Mouse (Mus musculus): ENCODE data around the gene Shoc2.

The Shoc2 gene

DNA sequence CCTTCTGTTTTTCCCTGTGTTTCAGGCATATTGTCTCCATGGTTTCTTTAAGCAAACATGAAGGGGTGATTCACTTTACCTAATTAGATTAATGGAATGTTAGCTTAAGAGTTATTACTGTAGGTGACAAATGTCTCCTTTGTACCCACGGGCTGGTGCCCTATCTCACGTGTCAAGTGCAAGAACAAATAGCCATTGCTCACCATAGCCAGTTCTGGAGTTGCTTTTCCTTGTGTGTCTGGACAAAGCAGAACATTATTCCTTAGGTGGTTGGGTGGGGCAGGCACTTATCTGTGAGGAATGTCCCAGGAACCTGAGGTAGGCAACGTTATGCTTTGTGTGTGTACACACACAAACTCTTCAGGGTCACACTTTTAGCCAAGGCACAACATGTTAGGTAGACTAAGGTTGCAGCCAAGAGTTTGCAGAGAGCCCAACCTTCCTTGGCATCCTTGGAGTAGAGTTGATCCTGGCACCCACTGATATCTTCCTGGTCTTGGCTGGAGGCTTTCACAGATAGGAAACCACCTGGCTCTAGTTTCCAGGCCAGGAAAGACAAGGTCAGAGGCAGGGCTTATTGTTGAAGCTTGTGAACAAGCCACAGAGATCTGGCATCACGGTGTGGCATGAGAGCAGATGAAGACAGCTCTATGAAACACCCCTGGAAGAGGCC, 96.4 kb downstream of the Shoc2 start:
- DNase-seq, result no peak

DNA sequence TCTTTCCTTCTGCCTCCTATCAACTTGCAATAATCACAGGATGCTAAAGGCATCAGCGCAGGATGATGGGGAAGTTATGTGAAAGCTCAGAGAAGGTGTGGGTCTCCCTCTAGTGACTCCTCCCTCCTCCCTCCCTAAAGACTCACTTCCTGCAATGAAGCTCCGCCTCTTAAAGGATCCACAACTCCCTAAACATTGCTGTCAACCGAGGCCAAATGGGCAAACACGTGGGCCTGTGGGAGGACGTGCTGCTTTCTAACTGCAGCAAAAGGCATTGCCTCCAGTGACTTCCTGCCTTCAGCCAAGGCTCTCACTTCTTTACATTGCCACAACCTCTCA, 96.9 kb downstream of the Shoc2 start:
- DNase-seq, result no peak

DNA sequence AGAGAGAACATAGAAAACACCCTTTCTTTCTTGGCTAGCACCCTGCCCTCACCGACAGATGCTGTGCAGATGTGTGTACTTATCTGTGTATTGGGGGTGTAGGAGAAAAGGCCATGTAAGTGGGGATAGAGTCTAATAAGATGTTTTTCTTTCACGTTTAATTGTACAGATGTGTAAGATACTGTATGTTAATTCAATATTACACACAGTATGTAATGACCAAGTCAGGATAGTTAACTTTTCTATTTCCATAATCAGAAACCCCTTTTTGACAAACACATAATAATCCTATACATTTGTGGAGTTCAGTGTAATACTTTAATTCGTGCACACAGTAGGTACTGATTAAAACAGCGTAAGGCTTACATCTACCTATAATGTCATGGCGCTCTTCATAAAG, 99.7 kb downstream of the Shoc2 start, which contains the start of gene Adra2a:
TSS of gene Adra2a (plus strand) at position 301 of the 400 bp plus-strand sequence.
- no peak for DNase-seq

DNA sequence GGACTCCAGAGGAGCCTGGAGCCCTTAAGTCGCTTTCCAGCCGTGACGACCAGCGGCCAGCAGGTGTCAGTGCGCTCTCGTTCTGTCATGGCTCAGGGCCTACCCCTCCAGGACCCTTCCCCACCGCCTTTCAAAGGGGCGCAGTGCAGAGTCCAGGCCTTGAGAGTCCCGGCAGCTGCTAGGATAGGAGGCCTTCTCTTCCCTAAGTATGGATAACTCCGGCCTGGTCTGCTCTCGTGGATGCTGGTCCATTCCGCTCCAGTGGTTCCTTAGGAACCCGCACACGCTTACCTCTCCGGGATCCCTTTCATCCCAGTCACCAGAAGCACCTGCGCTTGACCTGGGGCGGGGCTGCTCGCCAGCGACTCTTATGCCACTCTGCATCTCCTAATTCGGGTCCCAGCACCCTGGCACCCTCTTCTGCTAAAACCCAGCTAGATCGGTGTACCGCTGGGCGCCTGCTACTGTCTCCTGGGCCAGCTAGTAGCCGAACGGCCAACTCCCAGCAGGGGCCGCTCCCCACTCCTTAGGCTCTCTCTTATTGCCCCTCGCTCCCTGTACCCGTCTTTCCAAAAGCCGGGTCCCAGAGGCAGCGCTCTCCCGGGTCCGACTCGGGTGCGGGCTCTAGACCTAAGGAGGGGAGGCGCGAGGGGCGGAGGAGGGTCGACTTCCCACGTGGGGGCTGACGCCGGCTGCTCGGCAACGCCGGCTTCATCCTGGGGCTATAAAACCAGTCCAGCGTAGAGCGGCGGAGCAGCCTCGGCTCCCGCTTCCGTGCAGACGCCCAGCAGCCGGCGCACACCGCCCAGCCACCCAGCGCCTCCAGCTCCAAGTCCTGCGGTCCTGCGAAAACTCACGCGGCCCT, 100.6 kb downstream of the Shoc2 start:
- DNase-seq, result peak; percentile 12 to 40

DNA sequence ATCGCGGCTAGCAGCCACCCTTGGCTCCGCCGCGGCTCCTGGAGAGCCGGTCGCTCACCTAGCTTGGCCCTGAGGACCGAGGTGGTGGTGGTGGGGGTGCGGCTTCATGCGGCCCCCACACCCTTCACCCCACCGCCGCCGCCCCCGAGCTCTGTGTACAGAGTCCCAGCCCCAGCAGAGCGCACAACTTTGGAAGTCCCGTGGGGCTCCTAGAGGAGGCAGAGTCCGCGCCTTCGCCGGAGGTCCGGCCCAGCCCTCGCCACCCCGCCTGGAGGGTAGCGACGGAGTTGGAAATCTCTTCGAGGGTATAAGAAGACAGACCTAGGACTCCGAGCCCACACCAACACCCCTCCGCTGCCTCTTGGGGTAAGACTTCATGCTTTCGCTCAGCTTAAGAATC, 101.3 kb downstream of the Shoc2 start:
- DNase-seq, result peak in 1 of 2 experiments; percentile 9

DNA sequence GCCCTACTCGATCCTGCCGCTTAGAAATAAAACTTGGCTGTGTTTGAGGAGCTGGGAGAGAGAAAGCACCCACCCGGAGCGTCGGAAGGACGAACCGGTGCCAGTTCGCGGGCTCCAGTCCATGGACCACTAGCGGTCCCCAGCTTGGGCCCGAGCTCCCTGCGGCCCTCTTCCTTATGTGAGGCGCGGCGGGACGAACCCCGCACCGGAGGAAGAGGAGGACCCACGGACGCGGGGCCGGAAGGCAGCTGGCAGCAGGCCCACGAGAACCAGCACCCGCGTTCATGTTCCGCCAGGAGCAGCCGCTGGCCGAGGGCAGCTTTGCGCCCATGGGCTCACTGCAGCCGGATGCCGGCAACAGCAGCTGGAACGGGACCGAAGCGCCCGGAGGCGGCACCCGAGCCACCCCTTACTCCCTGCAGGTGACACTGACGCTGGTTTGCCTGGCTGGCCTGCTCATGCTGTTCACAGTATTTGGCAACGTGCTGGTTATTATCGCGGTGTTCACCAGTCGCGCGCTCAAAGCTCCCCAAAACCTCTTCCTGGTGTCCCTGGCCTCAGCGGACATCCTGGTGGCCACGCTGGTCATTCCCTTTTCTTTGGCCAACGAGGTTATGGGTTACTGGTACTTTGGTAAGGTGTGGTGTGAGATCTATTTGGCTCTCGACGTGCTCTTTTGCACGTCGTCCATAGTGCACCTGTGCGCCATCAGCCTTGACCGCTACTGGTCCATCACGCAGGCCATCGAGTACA, 102.0 kb downstream of the Shoc2 start:
- DNase-seq, result peak in 1 of 2 experiments; percentile 10

DNA sequence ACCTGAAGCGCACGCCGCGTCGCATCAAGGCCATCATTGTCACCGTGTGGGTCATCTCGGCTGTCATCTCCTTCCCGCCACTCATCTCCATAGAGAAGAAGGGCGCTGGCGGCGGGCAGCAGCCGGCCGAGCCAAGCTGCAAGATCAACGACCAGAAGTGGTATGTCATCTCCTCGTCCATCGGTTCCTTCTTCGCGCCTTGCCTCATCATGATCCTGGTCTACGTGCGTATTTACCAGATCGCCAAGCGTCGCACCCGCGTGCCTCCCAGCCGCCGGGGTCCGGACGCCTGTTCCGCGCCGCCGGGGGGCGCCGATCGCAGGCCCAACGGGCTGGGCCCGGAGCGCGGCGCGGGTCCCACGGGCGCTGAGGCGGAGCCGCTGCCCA, 102.6 kb downstream of the Shoc2 start:
- DNase-seq, result no peak

DNA sequence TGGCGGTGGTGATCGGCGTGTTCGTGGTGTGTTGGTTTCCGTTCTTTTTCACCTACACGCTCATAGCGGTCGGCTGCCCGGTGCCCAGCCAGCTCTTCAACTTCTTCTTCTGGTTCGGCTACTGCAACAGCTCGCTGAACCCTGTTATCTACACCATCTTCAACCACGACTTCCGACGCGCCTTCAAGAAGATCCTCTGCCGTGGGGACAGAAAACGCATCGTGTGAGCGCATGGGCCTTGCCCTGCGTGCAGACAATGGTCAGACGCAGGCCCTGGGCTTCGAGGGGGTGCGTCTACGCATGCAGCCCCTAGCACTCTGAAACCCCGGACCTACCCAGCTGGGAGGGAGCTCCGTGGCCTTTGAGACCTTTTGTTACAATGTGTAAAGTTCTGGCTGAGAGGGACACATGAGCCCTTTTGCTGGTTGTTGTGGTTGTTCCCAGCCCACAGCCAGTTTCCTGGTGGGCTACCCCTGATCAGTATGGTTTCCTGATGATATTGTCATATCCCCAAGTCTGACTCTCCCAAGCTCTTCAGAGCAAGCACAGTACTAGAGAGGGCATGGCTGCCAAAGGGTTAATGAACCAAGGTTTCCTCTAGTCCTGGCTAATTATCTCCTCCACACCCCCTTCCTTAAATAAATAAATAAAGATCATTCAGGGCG, 103.4 kb downstream of the Shoc2 start:
- peak in 1 of 2 experiments; percentile 11 for DNase-seq

DNA sequence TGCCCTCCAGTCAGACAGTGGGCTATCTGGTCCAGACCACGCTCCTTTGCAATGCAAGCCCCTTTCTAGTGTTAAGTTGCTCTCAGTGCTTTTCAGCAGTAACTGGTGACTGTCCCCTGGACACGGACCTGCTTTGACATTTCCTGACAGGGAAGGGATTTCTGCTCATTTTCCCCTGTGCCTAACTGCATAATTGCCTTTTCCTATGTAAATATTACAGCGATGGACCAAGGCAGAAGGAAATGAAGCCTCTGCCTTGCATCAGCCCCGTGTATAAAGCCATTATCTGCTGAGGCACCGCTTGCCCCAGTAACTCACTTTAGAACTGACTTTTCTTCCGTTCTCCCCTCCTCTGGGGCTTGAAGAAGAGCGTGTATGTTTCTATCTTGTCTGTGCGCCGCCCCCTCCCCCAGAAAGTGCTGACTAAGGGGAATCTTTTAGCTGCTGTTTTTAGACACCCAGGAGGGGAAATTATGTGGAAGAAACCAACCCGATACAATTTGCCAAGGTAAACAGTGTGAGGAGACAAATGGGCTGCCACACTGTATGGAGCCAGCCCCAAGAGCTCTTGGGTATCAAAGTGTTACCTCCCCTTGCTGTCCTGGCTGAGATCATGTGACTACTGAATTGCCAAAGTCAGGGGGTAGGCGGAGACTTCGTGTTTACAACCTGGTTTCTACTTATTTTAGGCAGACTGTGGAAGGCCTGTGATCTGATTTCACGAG, 104.2 kb downstream of the Shoc2 start:
- DNase-seq, result no peak

DNA sequence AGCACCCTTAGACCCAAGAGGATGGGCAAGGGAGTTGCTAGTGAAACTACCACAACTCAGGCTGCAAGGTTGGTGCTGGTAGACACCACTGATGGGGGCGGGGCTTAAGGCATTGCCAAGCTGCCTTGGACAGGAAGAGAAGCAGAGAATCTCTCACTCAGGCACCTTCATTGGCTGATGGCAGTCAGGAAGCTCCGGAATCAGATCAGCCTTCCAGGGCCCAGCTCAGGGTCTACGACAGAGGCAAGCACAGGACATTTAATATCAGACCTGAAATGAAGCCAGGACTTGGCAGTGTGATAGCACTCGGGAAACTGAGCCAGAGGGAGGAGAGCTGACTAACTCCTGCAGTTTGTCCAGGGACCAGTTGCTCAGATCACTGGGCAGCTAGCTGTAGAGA, 107.5 kb downstream of the Shoc2 start:
- no peak for DNase-seq

DNA sequence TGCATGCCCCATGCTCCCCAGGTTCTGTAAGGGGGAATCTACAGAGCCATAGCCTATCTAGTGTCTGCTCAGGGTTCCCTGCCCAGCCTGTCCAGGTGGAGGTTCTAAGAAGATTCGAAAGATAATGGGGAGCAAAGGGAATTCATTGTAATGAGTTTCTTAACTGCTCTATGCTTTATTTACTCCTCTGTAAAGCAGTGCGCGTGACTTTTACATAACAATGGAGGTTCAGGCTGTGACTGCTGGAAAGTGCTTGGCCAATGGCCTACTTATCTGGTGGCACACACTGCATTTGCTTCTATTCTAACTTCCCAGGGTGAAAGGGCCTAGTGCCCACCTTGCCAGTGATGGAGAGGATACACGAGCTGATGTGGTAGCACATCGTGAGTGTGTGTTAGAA, 111.7 kb downstream of the Shoc2 start:
- DNase-seq, result no peak

DNA sequence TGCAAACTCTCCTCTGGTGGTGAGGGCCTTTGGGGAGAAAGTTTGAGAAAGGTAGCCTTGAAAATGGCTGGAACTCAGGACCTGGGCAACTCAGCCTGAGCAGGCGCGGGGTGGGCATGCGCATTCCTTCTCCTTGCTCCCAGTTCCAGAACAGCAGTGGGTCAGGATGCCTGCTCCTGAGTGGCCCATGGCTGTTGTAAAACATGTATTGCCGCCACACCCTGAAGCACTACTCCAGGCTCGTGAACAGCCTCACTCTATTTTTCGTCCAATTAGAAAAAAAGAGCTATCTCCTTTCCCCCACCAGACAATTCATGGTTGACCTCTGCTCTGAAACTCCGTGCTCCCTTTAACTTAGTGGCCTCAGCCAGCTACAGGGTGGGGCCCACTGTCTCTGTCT, 124.3 kb downstream of the Shoc2 start:
- no peak for DNase-seq

DNA sequence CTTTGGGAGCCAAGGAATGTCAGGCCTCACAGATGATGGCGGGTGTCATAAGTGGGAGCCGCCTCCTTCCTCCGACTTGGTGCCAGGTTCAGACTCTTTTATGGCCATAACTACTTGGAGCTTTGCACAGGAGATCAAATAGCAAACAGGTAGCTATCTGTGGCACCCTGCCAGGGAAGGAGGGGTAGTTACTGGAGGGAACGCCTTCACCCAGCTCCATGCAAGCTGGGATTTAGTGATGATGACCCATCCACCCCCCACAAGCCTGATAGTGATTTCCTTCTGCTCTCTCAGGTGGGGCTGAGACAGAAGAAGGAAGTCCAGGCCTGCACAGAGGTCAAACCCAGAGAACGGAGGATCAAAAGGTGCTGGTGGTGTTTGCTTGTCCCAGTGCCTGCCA, 126.4 kb downstream of the Shoc2 start:
- no peak for DNase-seq

DNA sequence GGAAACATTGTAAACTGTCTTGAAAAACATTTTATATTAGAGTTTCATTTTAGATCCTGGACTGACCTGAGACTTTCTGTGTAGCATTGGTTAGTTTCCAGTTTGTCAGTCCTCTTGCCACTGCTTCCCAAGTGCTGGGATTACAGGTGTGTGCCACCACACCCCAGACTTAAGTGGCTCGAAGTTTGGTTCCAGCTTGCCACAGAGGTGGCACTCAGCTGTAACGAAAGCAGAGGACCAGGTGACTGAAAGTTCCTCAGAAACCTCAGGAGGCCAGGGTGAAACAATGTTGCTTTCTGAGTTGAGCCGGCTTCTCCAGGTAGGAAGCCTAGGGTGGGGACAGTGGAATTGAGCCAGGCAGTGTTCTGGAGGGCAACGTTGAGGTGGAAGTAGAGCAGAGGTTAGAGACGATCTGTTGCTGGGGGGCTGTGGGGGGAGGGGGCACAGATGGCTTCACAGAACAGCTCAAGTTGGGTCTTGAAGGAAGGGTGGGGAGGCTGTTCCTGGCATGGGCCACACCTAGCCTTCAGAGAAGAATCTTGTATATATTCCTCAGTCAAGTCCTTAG, 128.2 kb downstream of the Shoc2 start:
- no peak for DNase-seq

DNA sequence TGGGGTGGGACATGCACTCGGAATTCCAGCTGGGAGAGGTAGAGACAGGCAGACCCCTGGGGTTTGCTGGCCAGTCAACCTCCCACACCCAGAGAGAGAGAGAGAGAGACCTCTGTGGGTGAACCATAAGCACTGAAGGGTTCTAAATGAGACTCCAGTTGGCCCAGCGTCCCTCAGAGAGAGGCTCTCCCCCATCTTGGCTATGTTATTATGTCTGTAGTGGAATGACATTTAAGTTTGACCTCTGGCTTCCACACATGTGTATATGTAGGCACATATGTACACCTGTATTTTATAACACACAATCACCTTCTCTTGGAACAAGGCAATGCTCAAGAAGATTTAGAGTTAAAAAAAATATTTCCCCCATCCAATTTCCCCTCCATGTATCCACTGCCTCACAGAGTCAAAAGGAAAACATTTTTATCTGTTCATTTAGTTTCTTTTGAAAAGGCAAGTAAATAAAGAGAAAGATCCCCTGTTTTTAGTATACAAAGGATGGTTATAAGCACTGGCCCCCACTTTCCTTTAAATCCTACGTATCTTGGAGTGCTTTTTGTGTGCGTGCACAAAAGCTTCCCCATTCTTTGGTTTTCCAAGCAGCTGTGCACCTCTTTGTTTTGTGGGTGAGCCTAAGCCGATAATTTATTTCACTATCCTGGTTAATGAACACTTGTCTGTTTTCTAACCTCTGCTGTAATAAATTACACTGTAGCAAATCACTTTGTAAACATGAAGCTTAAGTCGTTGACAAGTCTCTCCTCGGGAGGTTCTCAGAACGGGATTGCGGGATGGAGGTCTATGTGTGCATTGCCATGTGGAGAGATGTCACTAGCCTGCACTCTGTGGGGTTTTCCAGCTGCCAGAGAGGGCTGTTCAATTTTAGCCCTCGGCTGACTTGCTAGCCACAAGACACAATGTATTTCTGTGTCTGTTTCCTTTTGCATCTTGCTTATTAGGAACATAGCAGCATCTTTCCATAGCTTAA, 132.6 kb downstream of the Shoc2 start:
- no peak for DNase-seq

DNA sequence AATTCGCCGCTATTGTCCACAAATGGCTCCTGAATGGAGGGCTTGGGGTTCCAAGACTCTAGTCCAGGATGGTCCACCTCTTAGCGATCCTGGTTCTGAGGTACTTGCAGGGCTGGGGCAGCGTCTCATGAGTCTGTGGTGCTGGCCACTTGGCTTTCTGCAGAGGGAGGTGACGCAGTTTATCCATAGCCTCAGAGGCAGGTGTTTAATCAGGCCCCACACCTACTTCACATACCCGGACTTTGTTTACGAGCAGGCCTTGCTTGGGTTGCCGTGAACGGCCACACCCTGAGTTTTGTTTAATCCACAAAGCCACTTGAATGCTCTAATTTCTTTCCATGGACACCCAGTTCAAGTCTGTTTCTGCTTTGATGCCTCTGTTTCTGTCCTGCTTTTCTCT, 137.2 kb downstream of the Shoc2 start:
- no peak for DNase-seq

DNA sequence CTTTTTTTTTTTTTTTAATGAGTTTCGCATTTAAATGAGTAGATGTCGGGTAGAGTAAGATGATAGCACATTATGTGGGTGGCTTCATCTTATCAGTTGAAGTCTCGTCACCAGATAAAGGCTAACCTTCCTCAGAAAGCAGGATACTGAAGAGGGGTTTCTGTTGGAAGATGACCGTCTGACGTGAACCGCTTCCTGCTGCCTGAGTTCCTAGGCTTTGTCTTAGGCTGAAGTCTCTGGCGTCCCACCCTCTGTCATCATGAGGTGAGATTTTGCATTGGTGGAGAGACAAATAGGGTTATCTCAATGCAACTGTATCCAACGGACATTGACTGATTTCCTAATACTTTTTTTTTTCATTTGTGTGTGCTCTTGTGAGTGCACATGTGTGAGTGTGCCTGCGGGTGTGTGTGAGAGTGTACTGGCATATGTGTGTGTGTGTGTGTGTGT, 137.6 kb downstream of the Shoc2 start:
- no peak for DNase-seq

All from spleen, adult 18-20 months (tissue).